Mouse (Mus musculus) cerebellum, adult 18-20 months (tissue): ENCODE measurements around the gene 6030408B16Rik.

Experiments
- DNase-seq, 2 experiments: peaks; one replicate each; pipeline ENCODE4 v3.0.0; 2021

The 6030408B16Rik gene

DNA sequence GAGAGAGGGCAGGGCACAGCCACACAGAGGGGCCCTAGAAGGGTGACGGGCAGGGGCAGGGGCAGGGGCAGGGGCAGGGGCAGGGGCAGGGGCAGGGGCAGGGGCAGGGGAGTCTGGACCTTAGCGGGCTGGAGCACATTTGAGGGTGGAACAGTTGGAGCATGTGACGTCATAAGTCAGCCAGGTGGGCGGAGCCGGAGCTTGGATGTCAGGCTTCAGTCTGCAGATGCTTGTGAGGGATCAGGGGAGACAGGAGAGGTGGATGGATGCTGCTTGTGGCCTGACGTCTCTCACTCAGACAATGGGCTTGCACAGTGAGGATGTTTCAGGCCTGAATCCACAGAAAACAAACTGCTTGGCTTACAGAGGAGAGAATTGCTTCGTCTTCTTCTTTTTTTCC, 5.5 kb downstream of the 6030408B16Rik start:
- no peak for DNase-seq

DNA sequence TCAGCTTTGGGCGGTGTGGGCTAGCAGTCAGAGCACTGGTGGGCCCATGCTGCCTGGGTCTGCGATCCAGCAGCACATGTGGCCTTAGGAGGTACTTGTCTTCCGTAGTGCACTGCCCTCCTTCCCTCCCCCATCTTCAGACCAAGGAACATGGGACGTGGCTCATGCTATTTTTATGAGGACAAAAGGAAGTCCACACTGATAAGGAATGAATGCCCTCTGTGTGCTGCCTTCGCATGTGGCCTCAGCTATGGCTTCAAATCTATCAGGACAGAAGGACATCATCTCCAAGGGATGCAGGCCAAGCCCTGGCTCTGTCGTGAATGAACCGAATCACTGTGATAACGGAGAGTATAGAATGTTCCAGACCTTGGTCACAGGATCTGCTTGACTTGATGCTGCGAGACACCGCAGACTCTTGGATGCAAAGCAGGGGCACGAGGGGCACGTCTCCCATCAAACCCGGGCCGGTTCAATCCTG, 6.5 kb downstream of the 6030408B16Rik start:
- no peak for DNase-seq

DNA sequence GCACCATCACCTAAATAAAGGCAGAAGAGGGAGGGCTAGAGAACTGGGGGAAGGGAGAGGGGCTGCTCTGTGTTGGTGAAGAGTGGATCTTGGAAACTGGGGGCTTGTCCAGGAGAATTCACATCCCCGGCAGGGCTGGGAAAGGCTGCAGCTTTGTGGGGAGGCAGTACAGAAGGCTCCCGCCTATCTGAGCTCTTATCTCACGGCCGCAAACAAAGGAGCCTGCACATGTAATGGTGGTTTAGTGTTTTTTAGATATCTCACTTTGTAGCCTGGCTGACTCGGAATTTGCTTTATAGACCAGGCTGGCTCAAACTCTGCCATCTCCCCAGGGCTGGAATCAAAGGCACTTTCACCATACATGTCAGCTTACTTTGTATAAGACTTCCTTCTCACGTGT, 7.1 kb downstream of the 6030408B16Rik start:
- DNase-seq, result no peak

DNA sequence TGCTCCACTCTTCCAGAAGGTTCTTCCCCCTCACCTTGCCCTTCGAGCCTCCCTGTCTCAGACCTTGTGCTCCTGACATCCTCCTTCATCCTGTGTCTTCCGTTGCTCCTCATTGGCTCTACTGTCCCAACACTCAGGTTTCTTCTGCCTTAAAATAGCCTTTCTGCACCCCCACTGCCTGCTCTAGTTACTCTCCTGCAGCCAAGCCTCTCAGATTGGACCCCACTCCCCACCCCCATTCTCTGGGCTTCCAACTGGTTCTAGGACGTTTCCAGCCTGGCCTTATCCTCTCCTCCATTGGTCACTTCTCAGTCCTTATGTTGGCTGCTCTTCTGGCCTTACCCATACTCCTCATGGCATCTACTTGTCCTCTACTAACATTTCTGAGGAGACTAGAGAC, 9.2 kb downstream of the 6030408B16Rik start:
- no peak for DNase-seq

DNA sequence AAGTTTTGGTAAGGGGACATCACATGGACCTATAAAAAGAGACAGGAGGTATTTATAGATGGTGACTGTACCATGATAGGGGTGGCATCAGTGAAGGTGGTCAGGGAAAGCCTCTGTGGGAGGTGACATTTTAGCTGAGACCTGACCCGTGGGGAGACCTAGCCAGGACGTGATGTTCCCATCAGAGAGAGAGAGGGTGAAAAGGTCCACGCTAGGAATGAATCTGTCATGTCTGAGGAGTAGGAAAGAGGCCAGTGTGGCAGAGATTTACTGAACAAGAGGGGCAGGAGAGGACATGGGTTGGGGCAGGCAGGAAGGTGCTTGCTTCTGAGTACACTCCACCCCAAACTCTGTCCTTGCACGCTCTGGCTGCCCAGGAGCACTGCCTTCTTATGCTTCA, 10.8 kb downstream of the 6030408B16Rik start:
- DNase-seq, result no peak

DNA sequence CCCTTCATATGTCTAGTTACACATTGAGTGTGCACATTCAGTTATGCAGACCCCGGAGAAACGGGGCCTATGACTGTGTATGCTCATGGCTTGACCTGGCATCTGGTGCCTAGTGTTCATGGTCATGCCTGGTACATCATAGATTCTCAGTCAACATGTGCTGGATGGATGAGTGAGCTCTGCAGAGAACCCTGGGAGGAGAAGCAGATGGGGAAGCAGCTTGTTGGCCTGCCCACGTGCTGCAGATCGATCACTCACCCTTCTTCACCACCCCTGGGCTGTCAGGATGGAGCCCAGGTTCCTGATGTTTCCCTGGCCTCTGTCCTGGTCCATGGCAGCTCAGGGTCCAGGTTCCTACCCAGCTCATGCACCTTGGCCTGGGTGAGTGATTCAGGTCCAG, 13.4 kb downstream of the 6030408B16Rik start:
- DNase-seq, result no peak

DNA sequence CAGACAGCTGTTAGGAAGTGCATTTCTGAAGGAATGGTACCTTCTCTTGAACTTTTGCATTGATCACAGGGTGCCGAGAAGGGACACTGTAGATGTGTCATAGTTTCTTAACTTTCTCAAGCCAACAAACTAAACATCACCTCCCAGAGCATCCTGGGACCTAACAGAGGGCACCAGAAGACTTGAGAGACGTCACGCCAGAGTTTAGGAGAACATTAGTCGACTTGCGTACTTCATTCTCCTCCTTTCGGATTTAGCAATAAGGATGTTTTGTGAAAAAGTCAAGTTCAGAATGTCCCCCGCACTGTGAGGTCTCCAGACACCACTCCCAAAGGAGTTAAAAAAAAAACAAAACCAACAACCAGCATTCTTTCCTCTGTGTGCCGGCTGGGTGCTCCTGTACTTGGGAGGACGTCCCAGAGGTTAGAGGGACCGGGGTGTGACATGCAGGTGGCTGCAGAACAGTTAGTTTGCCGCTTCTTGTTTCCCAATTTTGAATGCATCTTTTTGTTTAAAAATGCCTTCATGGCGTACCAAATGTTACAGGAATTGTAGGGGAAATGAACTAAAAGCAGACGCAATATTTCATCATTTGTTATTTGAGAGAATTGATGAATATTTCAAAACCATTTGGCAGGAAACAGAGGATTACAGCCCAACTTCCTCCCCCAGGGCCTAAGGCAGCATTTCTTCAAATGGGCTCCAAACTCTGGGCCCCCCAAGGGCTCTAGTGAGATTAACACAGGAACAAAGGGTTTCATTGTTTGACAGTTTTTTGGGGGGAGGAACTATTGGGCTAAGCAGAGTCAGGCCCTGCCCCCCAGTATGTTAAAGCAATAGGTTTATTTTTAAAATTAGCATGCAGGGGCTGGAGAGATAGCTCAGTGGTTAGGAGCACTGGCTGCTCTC, 15.7 kb downstream of the 6030408B16Rik start:
- no peak for DNase-seq

DNA sequence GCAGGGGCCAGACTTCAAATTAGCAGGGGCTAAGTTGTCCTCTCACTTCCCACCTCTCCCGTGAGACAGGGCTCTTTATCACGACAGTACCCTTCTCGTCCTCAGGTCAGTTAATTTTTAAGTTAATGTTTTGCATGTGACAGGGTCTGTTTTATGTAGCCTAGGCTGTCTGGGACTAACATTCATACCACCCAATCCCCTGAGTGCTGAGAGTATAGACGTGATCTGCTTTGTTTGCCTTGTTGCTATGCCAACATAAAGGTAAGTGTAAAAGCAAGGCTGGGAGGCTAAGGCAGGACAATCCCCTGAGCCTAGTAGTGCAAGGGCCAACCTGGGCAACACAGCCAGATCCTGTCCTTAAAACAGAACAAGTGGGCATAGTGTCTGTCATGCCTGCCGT, 16.5 kb downstream of the 6030408B16Rik start:
- DNase-seq, result no peak

DNA sequence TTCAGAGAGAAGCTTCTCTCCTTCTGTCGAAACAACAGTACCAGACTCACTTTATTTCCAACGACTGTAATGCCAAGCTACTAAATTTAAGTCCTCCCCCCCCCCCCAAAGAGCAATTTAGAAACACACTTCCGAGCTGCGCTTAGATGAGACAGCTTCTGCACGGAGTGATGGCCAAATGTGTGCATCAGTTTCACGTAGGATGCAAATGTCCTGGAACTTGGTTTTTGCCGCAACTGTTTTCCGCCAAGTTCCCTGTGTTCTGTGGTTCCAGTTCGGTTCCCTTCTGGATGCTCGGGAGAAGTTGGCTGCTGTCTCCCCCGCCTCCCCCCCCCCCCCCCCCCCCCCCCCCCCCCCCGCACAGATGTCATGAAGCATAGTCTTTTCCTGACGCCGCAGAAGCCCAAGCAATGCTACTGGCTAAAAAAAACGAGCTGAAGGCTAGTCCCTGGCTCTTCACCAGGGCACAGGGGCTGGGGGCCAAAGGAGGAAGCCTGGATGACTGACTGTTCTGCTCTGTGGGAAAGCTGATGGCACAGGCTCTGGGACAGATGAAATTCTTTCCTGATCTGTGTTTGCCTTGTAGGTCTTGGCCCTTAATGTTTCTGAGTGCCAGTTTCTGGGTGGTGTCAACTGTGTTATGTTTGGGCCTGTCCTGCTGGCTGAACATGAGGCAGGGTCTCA, 18.2 kb downstream of the 6030408B16Rik start:
- no peak for DNase-seq

DNA sequence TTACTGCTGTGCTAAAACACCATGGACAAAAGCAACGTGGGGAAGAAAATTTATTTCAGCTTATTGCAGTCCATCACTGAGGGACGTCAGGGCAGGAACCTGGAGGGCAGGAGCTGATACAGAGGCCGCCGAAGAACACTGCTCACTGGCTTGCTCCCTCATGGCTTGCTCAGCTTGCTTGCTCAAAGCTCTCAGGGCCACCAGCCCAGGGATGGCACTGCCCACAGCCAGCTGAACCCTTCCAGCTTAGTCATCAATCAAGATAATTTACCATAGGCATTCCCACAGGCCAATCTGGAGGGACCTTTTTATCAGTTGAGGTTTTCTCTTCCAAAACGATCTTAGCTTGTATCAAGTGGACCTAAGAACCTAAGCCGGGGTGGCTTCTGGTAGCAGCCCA, 19.0 kb downstream of the 6030408B16Rik start:
- DNase-seq, result no peak

DNA sequence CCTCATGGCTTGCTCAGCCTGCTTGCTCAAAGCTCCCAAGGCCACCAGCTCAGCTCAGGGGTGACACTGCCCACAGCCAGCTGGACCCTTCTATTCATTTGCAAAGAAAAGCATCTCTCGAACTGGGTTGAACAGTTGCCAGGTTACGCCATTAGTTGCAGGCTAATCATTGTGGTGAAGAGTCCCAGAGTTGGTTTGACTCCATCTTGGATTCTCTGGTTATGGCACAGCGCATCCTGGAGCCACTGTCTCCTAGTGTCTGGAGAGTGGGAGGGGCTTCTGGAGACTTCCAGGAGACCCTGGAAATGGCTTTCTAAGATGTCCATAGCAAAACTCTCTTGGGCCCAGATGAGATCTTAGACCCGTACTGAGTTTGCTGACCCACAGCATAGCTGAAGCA, 22.4 kb downstream of the 6030408B16Rik start:
- DNase-seq, result no peak

DNA sequence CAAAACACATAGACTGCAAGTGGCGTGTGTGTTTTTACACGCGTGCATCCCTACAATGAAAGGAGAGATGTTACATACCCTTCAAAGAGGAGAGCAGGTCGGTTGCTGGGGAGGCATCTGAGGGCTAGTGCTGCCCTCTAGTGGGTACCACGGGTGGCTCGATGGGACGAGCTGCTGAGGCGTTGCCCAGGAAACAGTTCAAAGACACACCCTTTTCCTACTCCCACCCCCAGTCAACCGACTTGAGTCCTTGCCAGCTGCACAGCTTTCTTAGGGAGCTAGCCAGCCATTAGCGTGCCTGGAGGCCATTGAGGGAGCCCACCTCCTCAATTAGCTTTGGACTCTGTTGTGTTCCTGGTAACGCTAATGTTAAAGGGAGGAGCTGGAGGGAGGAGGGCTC, 22.8 kb downstream of the 6030408B16Rik start:
- peak; percentile 70 to 75 for DNase-seq

DNA sequence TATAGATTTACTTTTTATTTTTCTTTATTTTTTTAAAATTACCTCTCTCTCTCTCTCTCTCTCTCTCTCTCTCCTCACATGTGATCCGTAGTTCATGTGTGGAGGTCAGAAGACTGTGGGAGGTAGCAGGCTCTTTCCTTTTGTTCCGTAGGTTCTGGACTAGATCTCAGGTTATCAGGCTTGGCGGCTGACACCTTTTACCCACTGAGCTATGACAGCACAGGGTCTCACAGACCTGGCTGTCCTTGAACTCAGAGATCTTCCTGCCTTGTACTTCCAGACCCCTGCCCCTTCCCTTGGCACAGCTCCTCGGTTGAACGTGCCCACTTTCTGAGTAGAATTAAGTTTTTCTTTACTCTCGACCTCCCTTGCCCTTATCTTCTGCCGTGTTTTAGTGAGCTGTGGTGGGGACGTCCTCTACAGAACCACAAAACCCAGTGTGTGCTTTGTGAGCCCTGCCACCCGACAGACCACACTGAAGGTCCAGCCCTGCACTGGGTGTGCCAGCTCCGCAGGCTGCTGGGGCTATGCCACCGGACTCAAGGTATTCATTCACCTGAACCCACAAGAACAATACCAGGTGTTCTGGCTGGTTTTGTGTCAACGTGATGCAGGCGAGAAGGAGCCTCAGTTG, 23.4 kb downstream of the 6030408B16Rik start:
- no peak for DNase-seq

DNA sequence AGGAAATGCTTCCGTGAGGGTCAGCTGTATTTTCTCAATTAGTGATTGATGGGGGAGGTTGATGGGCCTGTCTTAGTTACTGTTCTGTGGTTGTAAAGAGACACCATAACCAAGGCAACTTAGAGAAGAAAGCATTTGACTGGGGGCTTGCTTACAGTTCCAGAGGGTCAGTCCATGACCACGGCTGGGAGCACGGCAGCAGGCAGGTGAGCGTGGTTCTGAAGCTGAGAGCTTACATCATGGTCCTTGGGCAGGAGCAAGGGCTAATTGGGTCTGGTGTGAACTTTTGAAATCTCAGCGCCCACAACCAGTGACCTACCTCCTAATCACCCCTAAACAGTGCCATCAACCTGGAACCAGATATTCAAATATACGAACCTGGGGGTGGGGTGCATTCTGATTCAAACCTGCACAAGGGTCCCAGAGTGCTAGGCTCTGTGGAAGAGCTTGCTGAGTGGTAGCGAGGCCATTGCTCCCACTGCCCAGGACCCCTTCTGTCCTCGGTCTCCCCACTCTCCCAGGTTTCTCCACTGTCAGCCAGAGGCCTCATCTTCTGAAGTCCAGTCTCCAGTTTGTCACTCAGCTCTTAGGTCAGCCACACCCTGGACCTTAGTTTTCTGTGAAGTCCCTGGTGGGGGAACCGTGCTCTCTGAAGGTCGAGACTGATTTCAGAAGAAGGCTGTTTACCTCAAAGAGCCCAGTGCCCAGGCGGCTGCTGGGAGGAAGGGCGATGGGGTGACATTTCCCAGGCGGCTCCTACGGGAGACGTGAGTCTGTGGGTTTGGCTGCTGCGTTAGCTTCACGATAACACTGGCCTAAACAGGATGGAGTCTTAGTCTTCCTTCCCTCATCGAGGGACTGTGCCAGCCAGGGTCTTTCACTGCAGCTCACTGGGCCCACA, 24.2 kb downstream of the 6030408B16Rik start:
- no peak for DNase-seq

DNA sequence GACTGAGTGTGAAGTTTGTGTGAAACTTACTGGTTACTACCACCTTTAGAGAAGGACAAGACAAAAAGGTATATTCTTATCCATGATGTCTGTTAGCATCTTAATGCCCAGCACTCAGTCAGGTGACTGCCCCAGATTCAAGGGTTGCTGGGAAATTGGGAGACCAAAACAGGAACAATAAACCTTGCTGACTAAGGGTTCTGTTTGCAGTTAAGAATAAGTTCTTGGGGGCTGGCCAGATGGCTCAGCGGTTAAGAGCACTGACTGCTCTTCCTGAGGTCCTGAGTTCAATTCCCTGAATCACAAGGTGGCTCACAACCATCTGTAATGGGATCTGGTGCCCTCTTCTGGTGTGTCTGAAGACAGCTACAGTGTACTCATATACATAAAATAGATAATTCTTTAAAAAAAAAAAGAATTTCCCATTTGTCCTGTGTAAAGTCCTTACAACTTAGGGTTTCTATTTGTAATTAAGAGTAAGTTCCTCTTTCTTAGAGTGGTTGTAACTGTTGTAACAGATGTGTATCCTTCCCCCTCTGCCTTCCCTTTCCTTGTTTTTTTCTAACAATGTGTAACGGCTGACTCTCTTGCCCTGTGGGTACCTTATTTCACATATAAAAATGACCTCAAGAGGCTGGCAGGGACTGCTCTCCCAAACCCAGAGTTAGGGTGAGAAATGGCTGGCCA, 24.9 kb downstream of the 6030408B16Rik start:
- no peak for DNase-seq

DNA sequence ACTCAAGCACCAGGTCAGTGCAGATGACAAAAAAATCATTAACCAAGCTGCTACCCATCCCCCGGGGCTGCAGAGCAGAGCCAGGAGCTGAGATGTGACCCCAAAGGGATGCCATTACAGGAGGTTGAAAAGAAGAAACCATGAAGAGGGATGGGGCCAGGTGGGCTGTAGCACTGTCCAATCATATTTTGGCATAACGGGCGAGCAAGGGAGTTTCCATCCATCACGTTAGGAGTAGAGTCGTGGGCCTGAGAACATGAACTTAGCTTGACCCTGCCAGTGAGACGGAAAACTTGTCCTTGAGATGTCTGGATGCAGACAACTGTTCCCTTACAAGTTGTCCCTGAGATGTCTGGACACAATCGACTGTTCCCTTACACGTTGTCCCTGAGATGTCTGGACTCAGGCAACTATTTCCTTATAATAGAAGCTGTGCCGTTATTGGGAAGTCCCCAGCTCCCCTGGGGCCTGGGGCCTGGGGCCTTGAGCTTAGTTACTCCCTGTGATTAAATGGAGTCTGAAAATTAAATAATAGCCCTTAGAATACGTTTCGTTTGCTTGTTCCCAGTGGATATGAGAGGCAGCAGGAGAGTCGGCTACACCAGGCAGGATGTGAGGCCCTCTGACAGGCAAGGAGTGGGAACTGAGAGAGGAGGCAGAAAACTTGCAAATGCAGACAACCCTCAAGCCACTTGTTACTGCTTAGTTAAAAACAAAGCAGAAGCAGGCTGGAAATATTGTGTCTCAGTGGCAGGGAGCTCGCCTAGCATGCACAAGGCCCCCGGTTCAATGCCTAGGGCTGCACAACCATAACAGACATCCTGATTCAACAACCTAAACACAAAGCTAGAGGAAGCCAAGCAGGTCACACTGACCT, 26.1 kb downstream of the 6030408B16Rik start:
- DNase-seq, result no peak

DNA sequence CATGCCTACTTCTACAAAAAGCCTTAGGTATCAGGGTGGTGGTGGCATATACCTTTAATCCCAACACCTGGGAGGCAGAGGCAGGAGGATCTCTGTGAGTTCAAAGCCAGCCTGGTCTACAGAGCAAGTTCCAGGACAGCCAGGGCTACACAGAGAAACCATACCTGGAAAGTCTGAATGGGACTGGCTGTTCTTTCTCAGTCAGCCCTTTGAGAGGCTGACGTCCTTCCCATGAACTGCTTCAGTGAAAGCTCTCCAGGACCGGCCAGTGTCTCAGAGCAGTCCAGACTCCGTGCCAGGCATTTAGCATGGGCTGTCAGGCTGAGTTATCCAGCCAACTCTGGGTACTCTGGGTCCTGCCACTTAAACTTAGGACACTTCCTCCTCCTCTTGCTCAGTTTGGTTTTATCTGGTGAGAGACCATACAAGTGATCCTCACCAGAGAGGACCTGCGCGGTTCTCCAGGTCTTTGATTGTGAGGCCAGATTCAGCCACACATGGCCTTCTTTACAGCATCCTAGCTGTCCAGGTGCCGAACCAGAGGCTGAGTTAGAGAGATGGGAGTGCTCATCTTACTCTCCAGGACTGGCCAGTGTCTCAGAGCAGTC, 27.1 kb downstream of the 6030408B16Rik start:
- DNase-seq, result no peak

DNA sequence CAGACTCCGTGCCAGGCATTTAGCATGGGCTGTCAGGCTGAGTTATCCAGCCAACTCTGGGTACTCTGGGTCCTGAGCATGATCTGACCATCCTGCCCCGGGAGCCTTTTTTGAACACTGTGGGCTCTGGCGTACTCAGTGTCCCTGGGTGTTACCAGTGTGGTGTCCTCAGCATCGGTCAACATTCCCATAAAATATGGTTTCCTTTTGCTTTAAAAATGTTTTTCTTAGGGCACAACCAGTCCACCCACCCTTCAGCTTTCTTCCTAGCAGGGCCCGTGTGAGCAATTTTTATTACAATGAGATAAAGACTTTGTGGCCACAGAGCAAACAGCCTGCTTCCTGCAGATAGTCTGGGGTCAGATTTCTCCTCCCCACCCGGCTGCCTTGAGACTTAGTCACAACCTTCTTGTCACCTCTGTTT, 27.6 kb downstream of the 6030408B16Rik start:
- DNase-seq, result no peak

DNA sequence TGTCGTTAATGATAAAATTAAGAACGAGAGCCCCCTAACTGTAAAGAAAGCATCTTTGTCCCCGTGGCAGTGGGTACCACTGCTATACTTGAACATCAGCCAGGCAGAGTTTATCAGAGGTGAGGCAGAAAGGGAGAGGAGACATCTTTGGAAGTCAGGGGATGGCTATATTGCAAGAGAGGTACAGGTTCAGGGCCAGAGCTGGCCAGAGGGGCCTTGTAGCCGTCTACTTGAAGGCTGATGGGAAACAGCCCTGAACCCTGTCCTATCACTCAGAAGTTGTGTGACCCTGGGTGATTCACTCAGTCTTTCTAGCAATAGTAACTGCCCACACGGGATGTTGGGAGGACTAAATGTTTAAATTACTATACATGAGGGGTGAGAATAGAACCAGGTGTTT, 28.1 kb downstream of the 6030408B16Rik start:
- no peak for DNase-seq

DNA sequence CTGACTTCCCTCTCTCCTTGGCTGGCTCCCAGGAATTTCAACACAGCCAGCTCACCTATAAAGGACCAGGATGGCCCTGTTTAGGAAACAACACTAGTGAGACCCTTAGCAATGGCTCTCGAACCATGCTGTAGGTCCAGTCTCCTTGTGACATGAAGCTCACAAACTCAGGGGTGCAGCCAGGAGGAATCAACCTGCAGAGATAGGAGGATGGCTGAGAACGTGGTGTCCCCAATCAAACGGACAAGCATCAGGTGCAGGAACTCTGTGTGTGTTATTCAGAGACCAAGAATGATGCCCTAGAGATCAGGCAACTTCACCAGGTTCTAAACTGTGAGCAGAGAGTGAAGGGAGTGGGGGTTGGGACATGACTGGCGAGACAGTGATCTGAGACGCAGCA, 29.1 kb downstream of the 6030408B16Rik start:
- DNase-seq, result no peak
